Mouse (Mus musculus) mouse embryonic stem cell (cell line): ENCODE data around the gene Gm14862.
"Not testable (repeated sequence)": the region's sequence is repeated elsewhere in the genome, so short reads cannot be mapped to it uniquely, and the experiment has no call there.

ENCODE experiments used
- in situ Hi-C, 2 experiments: fragments of 300-500 bp; cut with MboI; formaldehyde crosslinking; loops; 1 replicate in 1 of 2; 3 replicates in 1 of 2; pipeline ENCODE4 v1.14.3; 2019 to 2020; ENCODE audit warnings: low sequenced_read_pairs in 2 of 2, low pct_unique_long_range_greater_than_20kb in 1 of 2, mixed read lengths in 1 of 2; ENCODE audit not compliant: unreplicated experiment in 1 of 2

Gm14862 gene

GRCm38 (mm10) chrX:9256766-9257165 lies at the start of gene Gm14862:
Gene Gm14862 (minus strand): TSS chrX:9256899.
- in situ Hi-C loops, result no loop called here

GRCm38 (mm10) chrX:9303455-9303854 lies 46.8 kb upstream of the Gm14862 start:
- in situ Hi-C loops, result no loop called here

DNA sequence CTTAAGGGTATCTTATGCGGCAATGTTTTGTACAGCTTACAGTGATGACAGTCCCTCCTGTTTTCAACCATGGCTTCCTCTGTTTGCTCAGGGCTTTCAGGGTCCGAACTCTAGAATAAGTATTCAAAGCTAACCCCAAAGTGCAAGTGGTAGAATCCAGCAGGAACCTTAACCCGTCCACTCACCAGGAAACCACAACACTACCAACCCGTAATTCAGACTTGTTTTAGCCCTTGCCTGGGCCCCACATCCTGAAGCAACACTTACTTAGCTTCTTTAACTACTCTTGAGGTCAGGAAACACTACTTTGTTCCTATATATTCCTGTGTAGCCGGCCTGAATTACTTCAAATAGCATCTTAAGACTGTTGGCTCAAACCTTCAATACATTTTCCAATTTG lies 46.1 kb upstream of the Gm14862 start:
- in situ Hi-C loops, result no loop called here

- in situ Hi-C loops, result no loop called here
Measured at GRCm38 (mm10) chrX:9298413-9298864, 41.7 kb upstream of the Gm14862 start.

GRCm38 (mm10) chrX:9293140-9293829 lies 36.6 kb upstream of the Gm14862 start:
- in situ Hi-C loops, result not testable (repeated sequence)

DNA sequence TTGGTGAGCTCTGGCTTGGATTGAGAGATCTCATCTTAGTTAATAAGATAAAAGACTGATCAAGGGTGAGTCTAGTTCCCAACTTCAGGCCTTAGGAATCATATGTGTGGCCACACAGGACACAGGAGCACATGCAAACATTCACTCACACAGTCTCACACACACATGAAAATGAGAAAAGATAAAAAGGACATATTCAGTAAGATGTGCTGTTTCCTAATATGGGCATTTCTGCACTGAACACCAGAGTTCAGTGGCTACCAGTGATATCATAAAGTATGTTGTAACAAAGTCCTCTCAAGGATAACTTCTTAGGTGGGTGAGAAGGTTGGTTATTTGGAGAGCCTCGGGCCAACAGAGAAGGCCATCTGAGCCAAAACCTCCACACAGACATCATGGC lies 26.8 kb upstream of the Gm14862 start, which contains the start of gene H2al1m:
TSS of gene H2al1m (plus strand) at position 301 of the 400 bp plus-strand sequence.
- in situ Hi-C loops, result not testable (repeated sequence)

GRCm38 (mm10) chrX:9274321-9274720 lies 17.6 kb upstream of the Gm14862 start:
- in situ Hi-C loops, result no loop called here

DNA sequence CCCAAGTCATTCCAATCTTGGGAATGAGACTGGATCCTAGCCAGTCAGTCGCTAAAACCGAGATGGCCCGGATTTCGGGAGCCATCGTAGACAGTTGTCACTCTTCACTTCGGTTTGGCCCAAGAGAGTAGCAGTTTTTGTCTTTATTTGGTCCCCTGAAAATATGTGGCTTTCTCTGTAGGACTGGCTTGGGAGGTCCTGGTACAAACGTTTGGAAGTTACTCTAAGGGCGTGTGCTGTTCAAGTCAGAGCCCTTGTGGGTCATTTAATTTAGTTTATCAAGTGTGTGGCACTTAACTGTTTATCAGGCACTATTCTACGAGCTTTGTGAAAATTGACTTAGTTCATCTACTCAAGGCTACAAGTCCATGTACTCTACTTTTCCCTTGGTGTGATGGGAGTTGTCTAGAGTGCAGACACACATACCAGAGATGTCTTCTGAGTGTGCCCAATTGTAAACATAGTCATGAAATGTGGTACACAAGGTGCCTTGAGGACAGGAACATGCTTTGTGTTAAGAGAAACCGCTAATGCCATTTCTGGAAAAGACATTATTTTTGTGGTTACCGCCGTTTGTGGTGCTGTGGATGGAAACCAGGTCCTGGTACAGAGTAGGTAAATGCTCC lies 16.8 kb upstream of the Gm14862 start:
- in situ Hi-C loops, result no loop called here

DNA sequence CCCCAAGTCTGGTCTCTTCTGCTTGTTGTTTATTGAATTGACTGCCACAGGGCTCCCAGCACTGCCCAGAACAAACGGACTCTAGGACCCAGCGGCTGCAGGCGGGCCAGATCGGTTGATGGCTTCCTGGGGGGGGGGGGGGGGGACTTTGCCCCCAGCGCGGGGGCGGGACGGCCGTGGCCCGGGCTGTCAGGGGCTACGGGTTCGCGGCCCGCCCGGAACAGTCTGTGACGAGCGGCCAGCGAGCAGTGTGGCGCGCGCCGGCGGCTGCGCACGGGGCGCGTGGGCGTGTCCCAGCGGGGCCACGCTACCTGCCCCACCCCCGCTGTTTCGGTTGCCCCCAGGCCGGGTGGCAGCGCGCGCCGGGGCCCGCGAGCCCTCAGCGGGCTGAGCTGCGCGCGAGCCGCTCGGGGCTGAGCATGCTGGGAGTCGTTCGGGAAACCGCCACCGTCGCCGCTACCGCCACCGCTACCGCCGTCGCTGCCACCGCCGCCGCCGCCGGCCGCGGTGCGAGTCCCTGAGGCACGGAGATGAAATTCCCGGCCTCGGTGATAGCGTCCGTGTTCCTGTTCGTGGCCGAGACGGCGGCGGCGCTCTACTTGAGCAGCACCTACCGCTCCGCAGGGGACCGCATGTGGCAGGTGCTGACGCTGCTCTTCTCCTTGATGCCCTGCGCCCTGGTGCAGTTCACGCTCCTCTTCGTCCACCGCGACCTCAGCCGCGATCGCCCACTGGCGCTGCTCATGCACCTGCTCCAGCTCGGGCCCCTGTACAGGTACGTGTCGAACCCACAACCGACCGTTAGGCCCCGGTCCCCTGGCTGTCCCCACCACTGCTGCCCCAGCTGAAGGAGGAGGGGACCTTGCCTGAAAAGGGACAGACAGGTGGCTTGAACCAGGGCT lies 16.0 kb upstream of the Gm14862 start, which contains the start of gene Xk:
TSS of gene Xk (plus strand) at position 297 of the 902 bp plus-strand sequence.
- in situ Hi-C loops, result no loop called here

- in situ Hi-C loops, result no loop called here
Measured at GRCm38 (mm10) chrX:9271947-9272459, 15.3 kb upstream of the Gm14862 start.

DNA sequence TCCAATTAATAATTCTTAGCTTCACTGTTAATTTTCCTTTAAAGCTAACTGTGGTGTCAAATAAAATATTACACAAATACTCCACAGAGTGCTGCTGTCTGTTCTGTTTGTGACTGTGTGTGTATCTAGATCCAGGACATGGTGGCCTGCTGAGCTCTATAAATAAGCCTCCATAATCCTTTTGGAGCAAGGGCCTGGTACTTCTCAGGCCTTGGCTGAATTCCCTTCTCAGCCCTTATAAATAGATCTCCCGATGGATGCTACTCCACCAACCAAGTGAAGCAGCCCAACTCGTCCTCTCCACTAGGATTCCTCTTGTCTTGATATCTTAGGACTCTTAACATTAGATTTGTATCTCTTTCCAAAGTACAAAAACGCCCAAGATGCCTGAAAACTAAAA lies 14.4 kb upstream of the Gm14862 start:
- in situ Hi-C loops, result no loop called here

GRCm38 (mm10) chrX:9259267-9259666 lies 2.6 kb upstream of the Gm14862 start:
- in situ Hi-C loops, result no loop called here

DNA sequence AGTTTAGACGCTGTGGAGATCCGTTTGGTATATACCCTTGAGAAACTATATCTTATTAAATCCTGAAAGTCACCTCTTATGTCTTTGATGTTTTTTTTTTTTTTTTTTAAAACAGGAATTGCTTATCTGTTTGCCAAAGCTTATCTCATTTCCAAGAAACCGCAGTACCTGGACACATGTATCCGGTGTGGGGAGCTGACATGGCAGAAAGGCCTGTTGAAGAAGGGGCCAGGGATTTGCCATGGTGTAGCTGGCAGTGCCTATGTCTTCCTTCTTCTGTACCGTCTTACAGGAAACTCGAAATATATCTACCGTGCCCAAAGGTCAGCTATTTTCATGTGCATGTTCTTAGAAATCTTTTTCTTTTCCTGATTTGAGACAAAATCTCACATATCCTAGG lies 1.1 kb upstream of the Gm14862 start:
- in situ Hi-C loops, result no loop called here

- in situ Hi-C loops, result no loop called here
Measured at GRCm38 (mm10) chrX:9254901-9255300, 1.8 kb downstream of the Gm14862 start.

GRCm38 (mm10) chrX:9253990-9254389 lies 2.7 kb downstream of the Gm14862 start:
- in situ Hi-C loops, result no loop called here

DNA sequence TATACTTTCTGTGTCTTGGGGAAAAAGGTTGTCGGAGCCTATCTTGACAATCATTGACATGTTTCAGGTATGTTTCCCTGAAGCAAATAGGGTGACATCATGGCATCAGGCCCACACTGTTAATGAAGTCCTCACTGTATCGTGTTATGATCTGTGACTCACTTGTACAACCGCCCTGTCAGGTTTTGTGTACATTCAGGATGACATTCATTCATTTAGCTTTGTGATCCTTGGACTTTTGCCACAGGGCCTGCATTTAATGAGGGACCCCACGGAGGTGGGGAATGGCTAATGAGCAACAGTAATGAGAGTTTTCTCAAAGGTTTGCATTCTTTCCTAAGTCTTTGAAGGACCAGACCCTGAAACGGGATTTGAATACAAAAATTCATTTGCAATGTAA lies 7.8 kb downstream of the Gm14862 start:
- in situ Hi-C loops, result no loop called here

DNA sequence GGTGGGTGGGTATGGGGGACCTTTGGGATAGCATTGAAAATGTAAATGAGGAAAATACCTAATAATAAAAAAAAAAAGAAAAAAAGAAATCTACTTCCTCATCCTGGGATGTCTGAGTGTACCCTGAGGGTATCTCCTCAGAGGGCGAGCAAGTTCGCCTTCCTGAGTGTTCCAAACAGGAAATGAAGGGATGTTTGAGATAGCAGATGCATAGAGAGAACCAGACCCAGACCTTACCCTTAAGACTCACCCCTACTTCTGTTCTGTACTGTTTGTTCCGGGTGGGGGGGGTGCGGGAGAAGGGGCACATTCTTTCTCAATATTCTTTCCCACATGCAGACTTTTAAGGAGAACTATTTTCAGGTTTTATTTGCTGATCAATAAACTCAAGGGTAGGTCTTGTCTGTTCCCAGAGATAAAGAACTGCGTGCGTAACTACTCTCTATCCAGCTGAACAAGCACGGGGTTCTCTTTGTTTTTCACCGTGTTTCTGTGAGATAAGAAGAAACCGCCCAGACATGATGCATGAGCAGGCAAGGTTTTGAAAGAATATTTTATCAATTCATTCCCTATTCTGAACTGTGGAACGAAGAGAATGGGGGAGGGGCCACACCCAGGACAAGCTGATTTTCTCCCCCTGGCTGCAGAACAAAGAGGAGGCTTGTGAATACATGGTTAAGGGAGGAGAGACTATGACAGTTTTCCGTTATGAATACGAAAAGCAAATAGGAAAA lies 11.9 kb downstream of the Gm14862 start:
- in situ Hi-C loops, result no loop called here

- in situ Hi-C loops, result no loop called here
Measured at GRCm38 (mm10) chrX:9243381-9243864, 13.3 kb downstream of the Gm14862 start.
